Mouse (Mus musculus) heart, embryonic 13.5 days (tissue): ENCODE measurements around the gene Olfr477. TPM values are rescaled to one million over a fixed set of nuclear protein-coding genes. Genes with fewer than 3 reads are reported as not detected.
"Not testable (repeated sequence)": the region's sequence is repeated elsewhere in the genome, so short reads cannot be mapped to it uniquely, and the experiment has no call there.

Experiments
- ATAC-seq: fragments of 200-750 bp; cut with Nextera tagmentation; 2 replicates; pipeline ENCODE4 v1.8.0; 2017; ENCODE audit warnings: moderate TSS enrichment; ENCODE audit not compliant: insufficient number of reproducible peaks, low FRiP score, low TSS enrichment; ENCODE audit errors: extremely low read depth
- H3K27ac ChIP-seq: fragments of 300-500 bp; sonication (generic); replicated peaks from 2 replicates; pipeline ENCODE4 v1.5.1; 2015; ENCODE audit warnings: moderate library complexity, mild to moderate bottlenecking, inconsistent platforms
- H3K27me3 ChIP-seq: fragments of 300-500 bp; sonication (generic); replicated peaks from 2 replicates; pipeline ENCODE4 v1.6.1; 2015; ENCODE audit warnings: mild to moderate bottlenecking, inconsistent platforms
- H3K36me3 ChIP-seq: fragments of 300-500 bp; sonication (generic); 2 replicates; pipeline ENCODE4 v1.6.1; 2015; ENCODE audit warnings: mild to moderate bottlenecking, inconsistent platforms
- H3K4me1 ChIP-seq: fragments of 300-500 bp; sonication (generic); 2 replicates; pipeline ENCODE4 v1.6.1; 2015; ENCODE audit warnings: inconsistent platforms
- H3K4me2 ChIP-seq: fragments of 300-500 bp; sonication (generic); 2 replicates; pipeline ENCODE4 v1.6.1; 2015; ENCODE audit warnings: inconsistent platforms, mild to moderate bottlenecking, moderate library complexity
- H3K4me3 ChIP-seq: fragments of 300-500 bp; sonication (generic); 2 replicates; pipeline ENCODE4 v1.5.1; 2015; ENCODE audit warnings: moderate library complexity, mild to moderate bottlenecking, inconsistent platforms
- H3K9ac ChIP-seq: fragments of 300-500 bp; sonication (generic); 2 replicates; pipeline ENCODE4 v1.6.1; 2015; ENCODE audit warnings: inconsistent platforms, mild to moderate bottlenecking, moderate library complexity
- H3K9me3 ChIP-seq: fragments of 300-500 bp; sonication (generic); 2 replicates; pipeline ENCODE4 v1.6.1; 2016; ENCODE audit warnings: inconsistent platforms
- WGBS: fragments of 180-500 bp; shearing (Covaris S2); methylation state at CpG from one replicate; pipeline ENCODE4 v1.1.7; 2015; ENCODE audit warnings: mixed read lengths; 5-methylcytosine and 5-hydroxymethylcytosine counted together
- polyA plus RNA-seq: library from polyadenylated mRNA; unstranded; fragments of >200 nt; fragmentation: Nextera tagmentation; extraction: Ambion mirVana; gene quantifications from 2 replicates; pipeline ENCODE4 v1.2.1, GENCODE M21; 2015

The Olfr477 gene
- polyA plus RNA-seq, result not detected in 2 replicates

DNA sequence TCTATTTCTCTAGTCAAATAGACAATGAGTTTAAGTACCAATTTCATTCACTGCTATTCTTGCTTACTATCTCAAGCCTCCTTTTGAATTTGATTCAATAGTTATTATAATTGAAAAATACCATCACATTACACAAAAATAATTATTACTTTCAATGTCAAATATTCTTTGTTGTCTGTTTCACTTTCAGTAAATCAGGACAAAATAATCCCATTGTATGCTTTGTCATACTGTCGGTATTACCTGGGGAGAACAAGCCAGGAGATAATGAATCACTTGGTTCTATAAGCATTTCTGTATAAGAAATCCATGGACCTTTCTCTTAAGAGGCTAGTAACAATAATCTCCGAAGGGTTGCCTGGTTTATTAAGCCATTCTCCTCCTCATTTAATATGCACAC lies at the start of gene Olfr477:
Gene Olfr477, plus strand, starts transcription at position 301 of the 400 bp plus-strand sequence.
- Histone ChIP-seq H3K9me3 (no peaks in the 10 kb centered on the region), H3K4me1 (no peaks in the 10 kb centered on the region), H3K27ac (no peak within 1 kb of the TSS), H3K4me2 (no peak within 1 kb of the TSS), H3K27me3 (no peaks in the 10 kb centered on the region), H3K4me3 (no peak within 1 kb of the TSS), H3K9ac (no peak within 1 kb of the TSS), H3K36me3 (no peaks in the 10 kb centered on the region)
- ATAC-seq, result no peak
- WGBS, result 59% methylated on average over 2 of the region's 2 CpGs

DNA sequence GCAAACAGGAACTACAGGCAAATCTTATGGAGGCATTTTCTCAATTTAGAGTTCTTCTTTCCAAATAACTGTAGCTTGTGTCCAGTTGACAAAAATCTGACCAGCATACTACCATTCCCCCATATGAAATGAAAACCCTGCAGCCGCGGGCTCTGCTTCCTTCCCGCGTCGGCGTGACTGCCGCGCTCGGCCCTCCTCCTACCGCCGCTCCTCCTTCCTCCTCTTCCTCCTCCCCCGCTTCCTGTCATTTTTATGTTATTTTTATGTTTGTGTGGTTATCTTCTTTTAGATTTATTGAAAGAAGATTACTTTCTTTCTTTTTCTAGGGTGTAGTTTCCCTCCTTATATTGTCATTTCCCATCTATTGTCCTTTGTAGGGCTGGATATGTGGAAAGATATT lies 34.0 kb upstream of the Olfr477 start:
- 90% methylated on average over 12 of the region's 12 CpGs for WGBS

DNA sequence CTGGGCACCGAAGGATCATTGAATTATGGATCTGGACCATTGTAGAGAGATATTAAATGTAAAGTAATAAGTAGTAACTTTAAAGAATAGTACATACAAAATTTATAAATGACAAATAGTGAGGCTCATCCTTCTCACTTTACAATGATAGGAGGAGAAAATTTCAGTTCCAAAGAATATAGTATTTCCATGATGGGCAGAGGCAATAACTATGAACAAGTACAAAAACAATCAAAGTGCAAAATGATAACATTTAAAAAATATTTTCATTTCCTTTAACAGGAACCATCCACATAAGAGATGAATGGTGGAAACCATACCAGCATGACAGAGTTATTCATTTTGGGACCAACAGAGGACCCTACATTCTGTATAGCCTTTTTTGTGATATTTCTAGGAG lies 32.1 kb upstream of the Olfr477 start, which contains the start of gene Olfr474:
Gene Olfr474, plus strand, starts transcription at position 301 of the 400 bp plus-strand sequence.
- no peak within 1 kb of the TSS for H3K4me3 ChIP-seq
- 56% methylated on average over 1 of the region's 1 CpGs for WGBS
- no peak within 1 kb of the TSS for H3K4me2 ChIP-seq
- H3K36me3 ChIP-seq, result no peaks in the 10 kb centered on the region
- no peak within 1 kb of the TSS for H3K9ac ChIP-seq
- no peak for ATAC-seq
- H3K9me3 ChIP-seq, result peaks cover 17% of the 10 kb centered on the region; the same call in 1 of the 2 replicates
- H3K27me3 ChIP-seq, result no peaks in the 10 kb centered on the region
- H3K4me1 ChIP-seq, result no peaks in the 10 kb centered on the region
- H3K27ac ChIP-seq, result no peak within 1 kb of the TSS

More for the DNA sequence above, 34.0 kb upstream of the Olfr477 start:
- H3K4me3 ChIP-seq, H3K4me1 ChIP-seq, H3K4me2 ChIP-seq, H3K9ac ChIP-seq, H3K27ac ChIP-seq, ATAC-seq, H3K36me3 ChIP-seq, H3K27me3 ChIP-seq: not testable (repeated sequence)
- peaks cover 15% of the 10 kb centered on the region; the same call in 1 of the 2 replicates for H3K9me3 ChIP-seq

DNA sequence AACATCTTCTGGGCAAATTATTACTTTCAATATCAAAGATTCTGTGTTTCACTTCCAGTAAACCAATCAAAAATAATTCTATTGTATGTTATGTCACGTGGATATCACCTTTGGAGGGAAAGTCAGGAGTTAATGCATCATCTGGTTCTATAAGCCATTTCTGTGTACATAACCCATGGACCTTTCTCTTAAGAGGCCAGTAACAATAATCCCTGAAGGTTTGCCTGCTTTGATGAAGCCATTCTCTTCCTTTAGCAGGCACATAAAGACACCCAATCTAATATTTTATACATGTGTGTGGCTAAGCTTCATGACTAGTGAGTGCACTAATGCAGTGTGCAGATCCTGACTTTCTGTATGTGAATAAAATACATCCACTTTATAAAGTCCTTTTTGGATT lies 22.0 kb upstream of the Olfr477 start, which contains the start of gene Olfr476:
Gene Olfr476, plus strand, starts transcription at position 301 of the 400 bp plus-strand sequence.
- Histone ChIP-seq H3K4me2 (no peak within 1 kb of the TSS), H3K4me1 (no peaks in the 10 kb centered on the region), H3K36me3 (no peaks in the 10 kb centered on the region), H3K9me3 (0 out of 2 replicates have a peak, but pooled peaks cover 5% of the 10 kb centered on the region), H3K27ac (no peak within 1 kb of the TSS), H3K4me3 (no peak within 1 kb of the TSS), H3K27me3 (no peaks in the 10 kb centered on the region), H3K9ac (no peak within 1 kb of the TSS)
- ATAC-seq, result no peak
- WGBS, result 30% methylated on average over 1 of the region's 1 CpGs

DNA sequence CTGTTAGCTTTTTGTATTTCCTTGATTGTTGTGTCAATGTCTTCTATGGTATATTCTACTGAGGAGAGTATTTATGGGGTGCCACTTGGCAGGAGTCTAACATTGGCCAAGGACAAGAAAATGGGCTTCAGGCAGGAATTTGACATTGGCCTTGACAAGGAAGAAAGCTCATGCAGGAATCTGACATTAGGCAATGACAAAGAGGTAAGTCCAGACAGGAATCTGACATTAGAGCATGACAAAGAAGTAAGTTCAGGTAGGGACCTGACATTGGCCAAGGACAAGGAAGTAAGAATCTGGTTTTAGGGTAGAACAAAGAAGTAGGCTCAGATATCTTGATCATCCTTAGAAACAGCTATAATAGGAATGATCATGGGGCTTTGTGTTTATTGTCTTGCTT lies 27.8 kb downstream of the Olfr477 start:
- not testable (repeated sequence) for H3K4me1 ChIP-seq, H3K4me3 ChIP-seq, H3K27me3 ChIP-seq, H3K9me3 ChIP-seq, ATAC-seq, H3K36me3 ChIP-seq, H3K9ac ChIP-seq, H3K27ac ChIP-seq, H3K4me2 ChIP-seq

DNA sequence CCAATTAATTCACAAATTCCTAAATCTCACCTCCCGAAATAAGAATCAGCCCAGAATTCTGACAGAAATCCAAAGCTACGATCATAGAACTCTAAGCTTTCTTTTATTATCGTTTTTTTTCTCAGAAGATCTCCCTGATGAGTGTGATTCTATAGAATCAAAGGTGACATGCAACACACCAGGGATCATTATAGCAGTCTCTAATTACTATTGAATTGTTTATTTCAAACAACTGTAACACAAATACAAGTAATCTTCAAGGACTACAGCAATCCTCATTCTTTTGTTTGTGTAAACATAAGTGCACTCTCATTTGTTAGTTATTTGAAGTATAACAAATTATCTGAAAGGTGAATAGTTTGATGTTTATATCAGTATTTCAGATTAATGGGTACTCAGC lies 47.4 kb downstream of the Olfr477 start, which contains the start of gene Olfr478:
Gene Olfr478, minus strand, starts transcription at position 101 of the 400 bp plus-strand sequence.
- Histone ChIP-seq H3K27ac (no peak within 1 kb of the TSS), H3K4me2 (no peak within 1 kb of the TSS), H3K27me3 (no peaks in the 10 kb centered on the region), H3K4me1 (no peaks in the 10 kb centered on the region), H3K4me3 (no peak within 1 kb of the TSS), H3K9me3 (peaks cover 12% of the 10 kb centered on the region), H3K9ac (no peak within 1 kb of the TSS), H3K36me3 (no peaks in the 10 kb centered on the region)
- ATAC-seq, result no peak
- 60% methylated on average over 3 of the region's 3 CpGs for WGBS

Other genes with a start within 250 kb of the Olfr477 start
- gene Cyb5r2, start 228.7 kb upstream of the Olfr477 start, polyA plus RNA-seq, result 0.69 and 0.98 TPM in 2 replicates
- gene Ovch2, start 185.5 kb upstream of the Olfr477 start, polyA plus RNA-seq, result not detected in 2 replicates
- gene Olfr467, start 174.4 kb upstream of the Olfr477 start, polyA plus RNA-seq, result not detected in 2 replicates
- not detected in 2 replicates for gene Olfr469, start 161.2 kb upstream of the Olfr477 start, polyA plus RNA-seq
- gene Olfr470, start 139.2 kb upstream of the Olfr477 start, polyA plus RNA-seq, result not detected in 2 replicates
- gene Olfr472, start 88.8 kb upstream of the Olfr477 start, polyA plus RNA-seq, result not detected in 2 replicates
- gene Olfr473, start 56.2 kb upstream of the Olfr477 start, polyA plus RNA-seq, result not detected in 2 replicates
- not detected in 2 replicates for gene Olfr474, start 32.0 kb upstream of the Olfr477 start, polyA plus RNA-seq
- not detected in 2 replicates for gene Olfr476, start 21.9 kb upstream of the Olfr477 start, polyA plus RNA-seq
- gene Olfr478, start 47.3 kb downstream of the Olfr477 start, polyA plus RNA-seq, result not detected in 2 replicates
- gene Olfr479, start 64.0 kb downstream of the Olfr477 start, polyA plus RNA-seq, result not detected in 2 replicates
- gene Olfr480, start 80.7 kb downstream of the Olfr477 start, polyA plus RNA-seq, result not detected in 2 replicates
- not detected in 2 replicates for gene Olfr481, start 93.2 kb downstream of the Olfr477 start, polyA plus RNA-seq
- gene Olfr482, start 110.9 kb downstream of the Olfr477 start, polyA plus RNA-seq, result not detected in 2 replicates
- not detected in 2 replicates for gene Olfr483, start 114.2 kb downstream of the Olfr477 start, polyA plus RNA-seq
- gene Olfr484, start 140.8 kb downstream of the Olfr477 start, polyA plus RNA-seq, result not detected in 2 replicates
- not detected in 2 replicates for gene Olfr485, start 173.2 kb downstream of the Olfr477 start, polyA plus RNA-seq
- gene Olfr486, start 186.0 kb downstream of the Olfr477 start, polyA plus RNA-seq, result not detected in 2 replicates
- gene Olfr487, start 227.9 kb downstream of the Olfr477 start, polyA plus RNA-seq, result not detected in 2 replicates